Mouse (Mus musculus): ENCODE measurements around the gene Arsg. TPM values are rescaled to one million over a fixed set of nuclear protein-coding genes. Genes with fewer than 3 reads are reported as not detected.

Gene Arsg
- polyA plus RNA-seq, 1 experiment from 2014 or later = 3.4 TPM

DNA sequence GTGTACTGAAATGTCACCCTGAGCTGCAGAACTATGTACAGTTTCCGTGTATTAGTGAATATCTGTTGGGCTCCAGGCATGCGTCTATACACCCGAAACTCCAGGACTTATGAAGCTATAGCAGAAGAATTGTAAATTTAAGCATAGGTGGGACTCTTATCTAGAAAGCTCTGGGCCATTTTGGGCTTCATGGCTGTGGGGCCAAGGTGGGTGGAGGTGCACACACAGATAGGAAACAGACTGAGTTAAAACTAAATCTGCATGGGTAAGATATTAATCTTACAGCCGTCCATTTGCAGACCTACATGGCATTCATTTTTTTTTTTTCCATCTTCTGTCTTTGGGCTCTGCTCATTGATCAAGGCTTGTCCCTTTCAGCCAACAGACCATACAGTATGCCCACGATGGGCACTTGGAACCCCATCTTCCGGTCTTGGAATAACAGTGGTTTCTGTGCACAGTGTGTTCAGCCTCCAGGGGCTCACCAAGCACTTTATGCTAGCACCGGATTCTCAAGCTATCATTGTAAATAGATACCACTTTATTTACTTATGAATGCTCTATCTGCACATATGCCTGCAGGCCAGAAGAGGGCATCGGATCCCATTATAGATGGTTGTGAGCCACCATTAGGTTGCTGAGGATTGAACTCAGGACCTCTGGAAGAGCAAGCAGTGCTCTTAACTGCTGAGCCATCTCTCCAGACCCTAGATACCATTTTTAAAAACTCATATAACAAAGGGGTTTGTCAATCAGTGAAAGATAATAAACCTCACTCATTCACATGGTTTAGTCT is 29.5 kb upstream of the Arsg start:
- Histone ChIP-seq H3K9ac (no peak overlapping the region), H3K4me2 (no peak overlapping the region), H3K4me1 (peaks cover 8% of the 10 kb centered on the region), H3K4me3 (no peak overlapping the region), H3K27me3 (peaks cover 5% of the 10 kb centered on the region; the same call in 1 of the 2 replicates), H3K9me3 (replicated peaks) (no peaks in the 10 kb centered on the region), H3K27ac (no peak overlapping the region), H3K36me3 (ENCODE audit: poor library complexity, severe bottlenecking) (no peaks in the 10 kb centered on the region)
- 92% methylated on average over 8 of the region's 8 CpGs for WGBS
- no peak for ATAC-seq

DNA sequence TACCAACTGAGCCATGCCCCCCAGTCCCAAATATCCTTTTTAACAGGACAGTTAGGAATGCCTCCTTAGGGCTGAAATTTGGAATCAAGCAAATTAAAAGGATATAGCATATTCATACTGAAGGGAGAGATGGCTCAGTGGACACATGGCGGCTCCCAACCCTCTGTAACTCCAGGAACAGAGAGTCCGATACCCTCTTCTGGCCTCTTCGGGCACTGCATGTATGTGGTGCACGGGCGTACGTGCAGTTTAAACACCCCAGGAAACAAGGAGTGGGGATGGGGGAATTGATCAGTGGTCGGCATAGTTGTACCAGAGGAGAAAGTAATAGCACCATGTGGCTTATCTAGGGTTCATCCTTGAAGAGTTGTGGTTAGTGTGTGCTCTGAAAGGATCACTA is 28.6 kb upstream of the Arsg start:
- WGBS = 39% methylated on average over 7 of the region's 7 CpGs
- ATAC-seq = no peak

DNA sequence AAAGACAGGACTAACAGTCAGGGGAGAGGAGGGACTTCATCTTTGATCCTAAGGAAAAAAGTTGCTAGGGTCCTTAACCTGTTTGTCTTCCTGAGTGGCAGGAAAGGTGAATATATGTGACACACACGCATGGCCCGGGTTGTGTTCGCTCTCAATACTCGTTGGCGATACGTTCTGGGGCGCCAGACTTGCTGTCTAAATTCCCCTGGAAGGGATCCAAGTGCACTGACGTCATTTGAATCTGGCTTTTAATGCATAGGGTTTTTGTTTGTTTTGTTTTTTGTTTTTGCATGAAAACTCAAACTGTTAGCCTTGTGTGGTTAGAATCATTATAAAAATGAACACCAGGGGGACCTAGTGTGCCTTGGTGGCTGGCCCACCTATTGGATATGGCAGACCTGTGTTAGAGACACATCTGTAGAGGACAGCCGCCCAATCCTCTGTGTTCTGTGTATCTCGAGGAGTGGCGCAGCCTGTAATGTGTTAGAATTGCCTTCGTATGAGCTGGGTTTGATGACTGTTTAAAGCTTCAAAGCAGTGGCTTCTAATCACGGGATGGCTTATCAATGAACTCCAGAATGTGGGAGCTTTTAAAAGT is 27.6 kb upstream of the Arsg start:
- Histone ChIP-seq H3K27ac (no peak overlapping the region), H3K4me2 (no peak overlapping the region), H3K4me3 (no peak overlapping the region), H3K9ac (no peak overlapping the region), H3K27me3 (peaks cover 4% of the 10 kb centered on the region; the same call in 1 of the 2 replicates), H3K36me3 (ENCODE audit: poor library complexity, severe bottlenecking) (no peaks in the 10 kb centered on the region), H3K9me3 (replicated peaks) (no peaks in the 10 kb centered on the region), H3K4me1 (no peaks in the 10 kb centered on the region)
- WGBS = 49% methylated on average over 13 of the region's 13 CpGs
- peak; percentile 70 for ATAC-seq

More for the DNA sequence above, 28.6 kb upstream of the Arsg start:
- Histone ChIP-seq H3K27me3 (peaks cover 5% of the 10 kb centered on the region; the same call in 1 of the 2 replicates), H3K9me3 (replicated peaks) (no peaks in the 10 kb centered on the region), H3K4me3 (no peak overlapping the region), H3K4me1 (peaks cover 6% of the 10 kb centered on the region), H3K36me3 (ENCODE audit: poor library complexity, severe bottlenecking) (no peaks in the 10 kb centered on the region), H3K27ac (no peak overlapping the region), H3K4me2 (no peak overlapping the region), H3K9ac (no peak overlapping the region)

DNA sequence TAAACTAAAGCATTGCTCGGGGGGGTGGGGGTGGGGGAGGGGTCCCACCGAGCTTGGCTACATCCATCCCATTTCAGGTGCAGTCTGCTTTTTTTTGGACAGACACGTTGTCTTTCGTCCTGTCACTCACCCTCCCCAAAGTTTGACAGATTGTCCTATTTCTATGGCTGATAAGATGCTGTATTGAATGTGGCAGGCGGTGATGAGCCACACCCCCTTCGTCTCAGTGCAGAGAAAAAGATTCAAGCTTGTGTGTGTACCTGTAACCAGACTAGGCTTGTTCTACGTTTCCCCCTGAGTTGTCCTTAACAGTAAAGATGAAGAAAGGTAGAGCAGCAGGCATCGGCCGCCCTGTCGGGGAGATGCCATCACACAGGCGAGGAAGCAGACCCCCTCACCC is 22.0 kb upstream of the Arsg start:
- no peak for ATAC-seq
- H3K4me2 ChIP-seq = no peak overlapping the region
- H3K9me3 ChIP-seq (replicated peaks) = no peaks in the 10 kb centered on the region
- H3K9ac ChIP-seq = no peak overlapping the region
- no peak overlapping the region for H3K4me3 ChIP-seq
- H3K36me3 ChIP-seq (ENCODE audit: poor library complexity, severe bottlenecking) = peaks cover 14% of the 10 kb centered on the region
- no peaks in the 10 kb centered on the region for H3K4me1 ChIP-seq
- WGBS = 84% methylated on average over 11 of the region's 11 CpGs
- no peak overlapping the region for H3K27ac ChIP-seq
- no peaks in the 10 kb centered on the region for H3K27me3 ChIP-seq

DNA sequence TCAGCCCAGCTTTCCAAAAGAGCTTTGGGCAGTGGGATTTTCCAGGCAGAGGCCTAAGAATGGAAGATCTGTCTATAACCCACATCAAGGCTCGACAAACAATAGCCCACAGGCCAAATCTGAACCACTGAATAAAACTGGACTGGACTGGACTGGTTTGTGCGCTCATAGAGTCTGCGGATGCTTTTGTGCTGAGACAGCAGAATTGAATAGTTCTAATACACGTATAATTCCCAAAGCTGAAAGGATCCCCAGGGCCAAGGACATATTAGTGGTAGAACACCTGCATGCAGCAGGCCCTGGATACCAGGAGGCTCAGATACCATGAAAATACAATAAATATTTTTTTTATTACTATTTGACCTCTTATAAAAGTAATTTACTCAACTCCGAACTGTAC is 16.9 kb upstream of the Arsg start:
- no peaks in the 10 kb centered on the region for H3K4me1 ChIP-seq
- peaks cover 14% of the 10 kb centered on the region for H3K36me3 ChIP-seq (ENCODE audit: poor library complexity, severe bottlenecking)
- H3K27ac ChIP-seq = no peak overlapping the region
- WGBS = 88% methylated on average over 5 of the region's 5 CpGs
- no peaks in the 10 kb centered on the region for H3K27me3 ChIP-seq
- no peak overlapping the region for H3K9ac ChIP-seq
- H3K4me2 ChIP-seq = no peak overlapping the region
- no peak overlapping the region for H3K4me3 ChIP-seq
- H3K9me3 ChIP-seq (replicated peaks) = no peaks in the 10 kb centered on the region
- ATAC-seq = no peak

DNA sequence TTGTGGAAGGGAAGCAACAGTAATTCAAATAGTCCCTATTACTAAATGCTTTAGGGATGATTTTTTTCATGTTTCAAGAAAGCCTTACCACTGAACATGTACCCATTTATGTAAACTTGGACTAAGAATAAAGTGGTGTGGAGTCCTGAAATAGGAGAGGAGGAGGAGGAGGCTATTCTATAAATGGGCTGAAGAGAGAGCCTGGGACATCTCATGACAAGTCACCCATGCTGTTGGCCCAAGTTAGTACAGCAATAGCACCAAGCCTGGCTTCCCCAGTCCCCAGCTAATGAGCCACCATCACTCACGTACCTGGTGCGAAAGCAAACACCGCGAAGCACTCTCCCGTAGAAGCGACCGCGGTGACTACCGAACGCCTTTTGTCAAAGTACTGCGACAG is 15.0 kb upstream of the Arsg start:
- Histone ChIP-seq H3K4me3 (no peak overlapping the region), H3K27ac (no peak overlapping the region), H3K9ac (no peak overlapping the region), H3K9me3 (replicated peaks) (no peaks in the 10 kb centered on the region), H3K4me2 (no peak overlapping the region), H3K27me3 (no peaks in the 10 kb centered on the region), H3K36me3 (ENCODE audit: poor library complexity, severe bottlenecking) (peaks cover 9% of the 10 kb centered on the region; the same call in 1 of the 2 replicates), H3K4me1 (no peaks in the 10 kb centered on the region)
- no peak for ATAC-seq
- WGBS = 94% methylated on average over 11 of the region's 11 CpGs

DNA sequence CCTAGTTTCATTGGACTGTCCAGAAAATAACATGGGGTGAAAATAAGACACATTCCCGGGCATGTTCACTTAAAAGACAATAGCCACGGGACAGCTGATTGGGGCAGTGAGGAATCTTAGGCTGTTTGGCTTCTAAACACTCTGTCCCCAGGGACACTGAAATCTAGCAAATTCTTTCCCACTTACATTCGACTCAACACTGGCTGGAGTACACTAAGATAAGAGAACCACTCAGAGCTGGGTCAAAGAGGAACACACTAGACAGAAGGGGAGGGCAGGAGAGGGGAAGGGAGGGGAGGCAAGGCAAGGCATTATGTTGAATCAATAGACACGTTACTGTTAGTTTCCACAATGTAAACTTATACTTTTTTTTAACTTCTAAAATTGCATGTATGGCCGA is 12.6 kb upstream of the Arsg start:
- Histone ChIP-seq H3K27ac (no peak overlapping the region), H3K9me3 (replicated peaks) (no peaks in the 10 kb centered on the region), H3K4me2 (no peak overlapping the region), H3K4me3 (no peak overlapping the region), H3K27me3 (no peaks in the 10 kb centered on the region), H3K9ac (no peak overlapping the region), H3K36me3 (ENCODE audit: poor library complexity, severe bottlenecking) (no peaks in the 10 kb centered on the region), H3K4me1 (no peaks in the 10 kb centered on the region)
- 84% methylated on average over 5 of the region's 5 CpGs for WGBS
- no peak for ATAC-seq

DNA sequence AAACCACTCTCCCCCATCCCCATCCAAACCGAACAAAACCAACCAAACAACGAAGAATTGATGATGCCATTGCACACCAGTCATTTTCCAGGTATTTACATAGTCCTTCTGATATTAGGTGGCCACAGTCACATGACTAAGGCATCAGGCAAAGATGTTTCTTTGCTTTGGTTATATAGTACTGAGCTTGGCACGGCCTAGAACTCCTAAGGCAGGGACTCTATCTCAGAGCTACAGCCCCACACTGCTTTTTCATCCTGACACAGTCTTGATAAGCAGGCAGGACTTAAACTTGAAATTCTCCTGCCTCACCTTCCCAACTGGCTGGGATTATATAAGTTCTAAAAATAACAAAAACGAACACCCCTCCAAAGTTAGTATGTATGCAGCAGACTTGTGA is 8.1 kb upstream of the Arsg start:
- ATAC-seq = no peak

DNA sequence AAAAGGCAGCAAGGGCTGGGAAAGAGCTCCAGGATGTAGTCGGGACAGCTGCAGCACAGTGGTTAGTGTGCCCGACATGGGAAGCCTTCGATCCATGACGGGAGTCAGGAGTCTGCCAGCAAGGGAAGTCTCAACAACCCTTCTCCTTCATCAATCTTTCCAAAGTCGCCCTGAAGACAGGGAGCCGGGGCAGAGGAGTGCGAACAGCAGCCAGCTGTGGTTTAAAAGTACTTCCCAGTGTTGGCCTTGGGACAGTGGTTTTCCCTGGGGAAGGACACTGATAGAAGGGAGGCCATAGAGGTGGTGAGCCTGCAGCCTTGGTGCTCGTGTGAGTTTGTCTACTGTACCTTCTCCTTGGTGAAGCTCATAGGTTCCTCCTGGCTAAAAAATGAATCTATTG is 6.2 kb upstream of the Arsg start:
- Histone ChIP-seq H3K4me3 (no peak overlapping the region), H3K36me3 (ENCODE audit: poor library complexity, severe bottlenecking) (no peaks in the 10 kb centered on the region), H3K27ac (no peak overlapping the region), H3K27me3 (peaks cover 8% of the 10 kb centered on the region; the same call in 1 of the 2 replicates), H3K9me3 (replicated peaks) (no peaks in the 10 kb centered on the region), H3K9ac (no peak overlapping the region), H3K4me2 (no peak overlapping the region), H3K4me1 (peaks cover 11% of the 10 kb centered on the region)
- 86% methylated on average over 8 of the region's 8 CpGs for WGBS
- ATAC-seq = no peak

More for the DNA sequence above, 8.1 kb upstream of the Arsg start:
- H3K36me3 ChIP-seq (ENCODE audit: poor library complexity, severe bottlenecking) = no peaks in the 10 kb centered on the region
- H3K4me2 ChIP-seq = no peak overlapping the region
- H3K4me3 ChIP-seq = no peak overlapping the region
- H3K4me1 ChIP-seq = no peaks in the 10 kb centered on the region
- H3K27ac ChIP-seq = no peak overlapping the region
- H3K9me3 ChIP-seq (replicated peaks) = no peaks in the 10 kb centered on the region
- no peak overlapping the region for H3K9ac ChIP-seq
- 93% methylated on average over 4 of the region's 4 CpGs for WGBS
- 0 out of 2 replicates have a peak, but pooled peaks cover under 1% of the 10 kb centered on the region for H3K27me3 ChIP-seq

DNA sequence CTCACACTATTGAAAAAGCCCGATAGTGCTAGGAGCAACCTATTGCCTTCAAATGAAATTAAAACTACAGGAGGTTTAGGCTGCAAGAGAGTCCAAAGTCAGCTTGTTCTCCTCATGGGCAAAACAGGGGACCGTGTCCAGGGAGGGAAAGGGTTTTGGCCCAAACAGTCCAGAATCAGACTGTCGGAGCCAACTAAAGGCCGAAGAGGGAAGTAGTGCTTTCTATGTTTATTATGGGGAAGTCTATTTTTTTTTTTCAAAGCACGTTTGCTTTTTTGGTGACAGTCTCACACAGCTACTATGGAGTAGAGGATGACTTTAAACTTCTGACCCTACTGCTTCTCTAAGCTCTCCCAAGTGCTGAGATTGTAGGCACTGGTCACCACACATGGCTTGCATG is 5.0 kb upstream of the Arsg start:
- Histone ChIP-seq H3K27ac (no peak overlapping the region), H3K4me3 (no peak overlapping the region), H3K9ac (no peak overlapping the region), H3K27me3 (peaks cover 10% of the 10 kb centered on the region; the same call in 1 of the 2 replicates), H3K4me2 (no peak overlapping the region), H3K4me1 (peaks cover 17% of the 10 kb centered on the region), H3K36me3 (ENCODE audit: poor library complexity, severe bottlenecking) (no peaks in the 10 kb centered on the region), H3K9me3 (replicated peaks) (no peaks in the 10 kb centered on the region)
- WGBS = 92% methylated on average over 5 of the region's 5 CpGs
- no peak for ATAC-seq

DNA sequence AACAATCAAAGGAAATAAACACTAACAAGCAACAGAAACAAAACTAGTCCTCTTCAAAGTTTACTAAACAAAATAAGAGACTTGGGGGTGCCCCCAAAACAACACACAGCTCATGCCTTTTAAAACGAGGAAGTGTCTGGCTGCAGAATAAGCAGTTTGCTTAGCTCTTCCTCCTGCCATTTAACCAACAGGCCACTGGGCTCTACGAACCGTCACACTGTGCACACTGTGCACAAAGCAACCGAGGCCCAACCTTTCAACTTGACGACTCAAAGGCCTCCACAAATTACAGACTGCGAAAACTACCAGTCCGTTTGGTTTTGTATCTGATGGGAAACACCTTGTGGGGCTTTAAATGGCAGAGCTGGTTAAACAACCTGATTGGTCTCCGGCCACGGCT is 3.0 kb upstream of the Arsg start:
- H3K4me1 ChIP-seq = peaks cover 24% of the 10 kb centered on the region
- no peak overlapping the region for H3K4me2 ChIP-seq
- ATAC-seq = no peak
- no peak overlapping the region for H3K9ac ChIP-seq
- H3K9me3 ChIP-seq (replicated peaks) = no peaks in the 10 kb centered on the region
- H3K36me3 ChIP-seq (ENCODE audit: poor library complexity, severe bottlenecking) = no peaks in the 10 kb centered on the region
- no peak overlapping the region for H3K27ac ChIP-seq
- H3K27me3 ChIP-seq = peaks cover 10% of the 10 kb centered on the region; the same call in 1 of the 2 replicates
- no peak overlapping the region for H3K4me3 ChIP-seq
- WGBS = 73% methylated on average over 9 of the region's 9 CpGs

DNA sequence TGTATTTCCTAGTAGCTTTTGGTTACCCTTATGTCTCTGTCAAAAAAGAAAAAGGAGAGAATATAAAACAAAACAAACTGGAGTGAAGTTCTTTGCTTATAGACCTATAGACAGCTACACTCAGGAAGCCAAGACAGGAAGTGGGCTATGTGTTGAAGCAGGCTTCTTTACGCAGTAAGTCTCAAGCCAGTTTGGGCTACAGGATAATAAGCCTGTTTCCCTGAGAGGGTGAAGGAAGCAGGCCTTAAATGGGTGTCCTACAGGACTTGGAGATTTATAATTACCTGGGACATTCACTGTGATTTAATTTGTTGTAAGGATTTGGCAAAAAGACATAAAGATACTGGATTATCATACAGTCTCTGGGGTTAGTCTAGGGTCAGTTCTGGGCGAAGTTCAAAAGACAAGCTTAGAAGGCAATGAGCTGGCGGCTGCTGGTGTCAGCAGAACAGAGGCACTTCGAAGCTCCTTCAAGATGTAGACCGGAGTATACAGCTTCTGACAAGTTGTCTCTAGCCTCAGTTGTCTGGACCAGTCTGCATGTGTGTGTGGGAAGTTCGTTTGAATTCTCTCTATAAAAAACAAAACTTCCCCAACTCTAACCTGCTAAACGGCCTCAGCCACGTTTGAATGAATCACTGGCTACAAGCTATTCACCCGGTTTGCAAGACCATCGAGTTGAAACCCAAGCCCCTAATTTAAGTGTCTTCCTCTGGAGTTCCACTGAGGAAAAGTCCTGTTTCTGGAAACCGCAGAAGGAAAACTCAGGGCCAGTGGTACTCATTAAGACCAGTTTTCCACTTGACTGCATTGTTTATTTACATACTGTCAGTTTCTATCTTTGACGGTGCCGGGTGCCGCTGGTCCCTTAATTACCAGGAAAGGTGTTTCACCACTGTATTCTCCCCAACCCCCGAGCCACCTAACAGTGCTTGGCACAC is 2.0 kb upstream of the Arsg start:
- H3K4me1 ChIP-seq = peaks cover 31% of the 10 kb centered on the region
- WGBS = 33% methylated on average over 15 of the region's 15 CpGs
- H3K9me3 ChIP-seq (replicated peaks) = no peaks in the 10 kb centered on the region
- no peak overlapping the region for H3K27ac ChIP-seq
- no peaks in the 10 kb centered on the region for H3K36me3 ChIP-seq (ENCODE audit: poor library complexity, severe bottlenecking)
- H3K4me3 ChIP-seq = peak overlapping the region; percentile 78
- peak overlapping the region; percentile 87 for H3K4me2 ChIP-seq
- H3K9ac ChIP-seq = no peak overlapping the region
- ATAC-seq = no peak
- H3K27me3 ChIP-seq = peaks cover 10% of the 10 kb centered on the region; the same call in 1 of the 2 replicates
